Mouse (Mus musculus): ENCODE measurements around the gene Vegfa.
A peak's percentile ranks its signal among the peaks of the same experiment; 100 is the strongest.

Vegfa gene

DNA sequence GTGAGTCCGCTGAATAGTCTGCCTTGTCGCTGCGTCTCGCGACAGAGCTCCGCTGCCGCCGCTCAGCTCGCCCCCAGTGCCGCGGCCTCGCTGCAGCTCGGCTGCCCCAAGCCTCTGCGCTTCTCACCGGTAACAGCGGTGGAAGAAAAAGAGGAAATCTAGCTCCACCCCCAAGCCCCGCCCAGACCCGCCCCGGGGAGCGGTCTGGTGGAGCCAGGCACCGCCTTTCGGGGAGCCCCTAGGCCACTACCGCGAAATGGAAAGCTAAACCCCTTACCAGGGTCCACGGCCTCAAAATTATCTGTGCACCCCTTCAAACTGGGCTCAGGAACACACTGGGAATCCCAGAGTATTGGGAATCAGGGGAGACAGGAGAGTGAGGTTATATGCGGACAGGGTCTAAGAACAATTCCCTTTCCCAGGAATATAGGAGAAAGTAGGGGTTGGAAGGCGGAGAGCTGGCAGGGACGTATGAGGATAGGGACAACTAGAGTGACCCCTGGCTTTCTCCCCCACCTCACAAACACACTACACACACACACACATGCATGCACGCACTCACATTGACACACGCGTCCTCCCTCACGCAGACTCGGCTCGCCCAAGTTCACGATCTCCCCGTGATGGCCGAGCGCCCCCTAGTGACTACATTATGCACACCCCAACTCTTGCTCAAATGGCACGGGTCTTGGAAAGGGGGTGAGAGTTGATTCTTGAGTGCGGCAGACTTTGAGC lies at the start of gene Vegfa:
Gene Vegfa (minus strand): TSS at position 113 of the 735 bp plus-strand sequence.
- peak; percentile 97 for DNase-seq (ENCODE audit: low spot score)

DNA sequence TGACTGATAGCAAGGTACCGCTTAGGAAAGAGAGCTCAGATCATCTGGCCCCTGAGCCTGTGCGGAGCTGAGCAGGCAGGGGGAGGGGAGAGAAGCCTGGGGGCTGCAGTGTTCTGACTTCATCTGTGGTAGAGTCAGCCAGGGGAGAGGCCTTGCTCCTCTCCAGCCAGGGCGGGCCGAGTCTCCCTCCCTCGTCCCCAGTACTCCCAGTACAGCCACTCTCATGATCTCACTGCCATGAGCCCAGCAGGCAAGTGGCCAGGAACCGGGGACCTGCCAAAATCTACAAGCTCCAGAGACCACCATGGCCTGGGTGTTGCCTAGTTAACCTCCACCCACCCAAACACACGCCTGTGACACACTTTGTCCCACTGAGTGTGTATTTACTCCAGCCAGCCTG lies 49.5 kb upstream of the Vegfa start:
- no peak for DNase-seq (ENCODE audit: low spot score)

DNA sequence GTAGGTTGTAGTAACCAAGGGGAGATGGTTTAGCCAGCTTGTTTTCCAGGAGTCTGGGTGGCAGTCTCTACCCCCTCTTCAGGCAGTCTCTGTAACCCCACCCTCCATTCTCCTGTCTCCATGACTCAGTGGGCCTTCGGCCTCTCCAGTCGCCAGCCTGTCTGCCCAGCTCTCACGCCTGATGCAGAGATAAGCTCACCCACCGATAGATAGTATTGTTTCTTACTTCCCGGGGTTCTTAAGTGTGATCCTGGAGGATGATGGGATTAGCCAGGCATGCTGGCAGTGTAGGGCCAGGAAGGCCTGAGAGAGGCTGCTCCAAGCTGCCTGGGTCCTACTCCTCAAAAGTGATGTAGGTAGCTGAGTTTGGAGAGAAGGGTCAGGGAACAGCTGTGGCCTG lies 48.9 kb upstream of the Vegfa start:
- no peak for DNase-seq (ENCODE audit: low spot score)

DNA sequence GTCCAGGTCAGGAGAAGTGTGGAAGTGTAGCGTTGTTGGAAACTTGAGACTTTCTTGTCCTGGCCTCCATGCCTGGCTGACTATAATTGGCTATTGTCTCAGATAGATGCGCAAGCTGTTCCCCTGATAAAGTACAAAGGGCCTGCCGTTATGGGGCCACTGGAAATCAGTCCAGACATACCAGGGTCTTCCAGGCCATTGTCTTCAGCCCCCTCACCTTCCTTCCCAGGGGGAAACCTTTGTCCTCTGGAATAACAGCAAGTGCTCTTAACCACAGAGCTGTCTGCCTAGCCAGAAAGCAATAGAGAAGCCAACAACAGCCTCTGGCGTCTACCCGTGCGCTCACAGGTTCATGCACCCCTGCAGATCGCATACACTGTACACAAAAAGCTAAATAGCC lies 48.2 kb upstream of the Vegfa start:
- no peak for DNase-seq (ENCODE audit: low spot score)

DNA sequence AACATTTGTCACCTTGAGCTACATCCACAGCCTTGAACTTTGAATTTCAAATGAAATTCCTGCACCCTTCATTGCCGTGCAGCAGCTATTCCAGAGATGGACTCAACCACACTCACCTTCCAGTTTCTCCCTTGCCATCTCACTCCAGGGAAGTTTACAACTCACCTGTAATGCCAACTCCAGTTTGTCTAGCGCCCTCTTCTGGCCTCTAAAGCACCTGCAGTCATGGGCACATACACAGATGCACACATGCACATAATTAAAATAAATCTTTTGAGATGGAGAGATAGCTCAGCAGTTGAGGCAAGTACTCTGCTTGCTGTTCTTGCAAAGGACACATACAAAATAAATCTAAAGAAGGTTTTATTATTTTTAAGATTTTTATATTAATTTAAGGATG lies 46.9 kb upstream of the Vegfa start:
- no peak for DNase-seq (ENCODE audit: low spot score)

DNA sequence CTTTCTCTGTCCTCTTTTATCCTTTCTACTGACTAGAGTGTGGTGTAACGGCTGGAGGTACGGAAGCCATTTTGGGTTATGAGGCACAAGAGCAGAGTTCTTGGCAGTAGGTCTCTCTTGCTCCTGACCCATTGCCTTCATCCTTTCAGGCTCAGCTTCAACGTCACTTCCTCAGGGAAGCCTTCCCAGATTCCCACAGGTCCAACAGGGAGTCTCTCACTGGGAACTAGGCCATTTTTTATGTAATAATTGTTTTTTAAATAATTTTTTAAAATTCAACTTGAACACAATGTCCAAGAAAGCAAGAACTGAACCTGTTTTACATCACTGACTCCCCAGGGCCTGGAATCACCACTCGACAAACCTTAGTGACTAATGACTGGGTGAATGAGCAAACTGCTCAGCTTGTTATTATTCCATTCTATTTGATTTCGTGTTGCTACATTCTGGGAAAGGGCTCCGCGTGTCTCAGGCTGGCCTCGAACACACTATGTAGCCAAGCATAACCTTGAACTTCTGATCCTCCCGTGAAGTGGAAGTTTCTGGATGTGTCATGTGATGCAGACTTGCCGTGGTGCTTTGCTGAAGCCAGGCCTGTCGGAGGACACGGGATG lies 45.9 kb upstream of the Vegfa start:
- DNase-seq (ENCODE audit: low spot score) = no peak

DNA sequence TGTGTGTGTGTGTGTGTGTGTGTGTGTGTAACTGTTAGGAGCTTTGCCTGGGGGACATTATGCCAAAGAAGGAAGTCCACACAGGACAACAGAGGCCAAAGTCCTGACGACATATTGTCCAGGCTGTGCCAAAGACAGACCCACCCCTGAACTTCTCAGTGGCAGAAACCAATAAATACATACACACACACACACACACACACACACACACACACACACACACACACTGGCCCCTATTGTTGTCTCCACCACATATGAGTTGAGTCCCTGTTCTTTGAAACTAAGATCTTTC lies 44.0 kb upstream of the Vegfa start:
- no peak for DNase-seq (ENCODE audit: low spot score)

DNA sequence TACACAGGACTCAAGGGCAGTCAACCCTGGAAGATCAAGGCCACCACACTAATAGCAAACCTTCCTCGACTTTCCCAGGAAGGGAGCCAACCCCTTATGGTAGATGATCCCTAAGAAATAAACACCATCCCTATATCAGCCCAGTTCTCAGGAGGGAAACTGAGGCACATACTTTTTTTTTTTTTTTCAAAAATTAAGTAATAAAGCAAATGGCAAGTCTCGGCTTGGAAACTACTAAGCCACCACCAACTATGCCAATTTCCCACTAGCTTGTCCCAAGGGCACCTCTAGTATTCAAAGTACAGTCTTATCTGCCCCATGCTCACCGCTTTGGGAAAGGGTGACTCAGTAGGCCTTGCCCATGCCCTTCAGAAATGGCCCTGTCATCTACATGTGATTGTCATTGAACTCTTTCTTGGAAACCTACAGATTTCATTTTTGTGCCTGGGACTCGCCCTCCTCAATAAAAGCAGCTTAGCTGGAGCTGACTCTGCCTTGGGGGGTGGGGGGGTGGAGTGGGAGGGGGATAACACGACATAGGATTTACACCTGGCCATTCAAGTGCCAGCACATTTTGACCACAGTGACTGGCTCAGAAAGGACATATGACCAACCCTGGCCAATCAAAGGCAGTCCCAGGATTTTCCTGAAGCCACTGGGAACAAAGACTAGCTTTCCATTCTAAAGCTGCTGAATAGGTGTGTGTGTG lies 43.5 kb upstream of the Vegfa start:
- DNase-seq (ENCODE audit: low spot score) = no peak

DNA sequence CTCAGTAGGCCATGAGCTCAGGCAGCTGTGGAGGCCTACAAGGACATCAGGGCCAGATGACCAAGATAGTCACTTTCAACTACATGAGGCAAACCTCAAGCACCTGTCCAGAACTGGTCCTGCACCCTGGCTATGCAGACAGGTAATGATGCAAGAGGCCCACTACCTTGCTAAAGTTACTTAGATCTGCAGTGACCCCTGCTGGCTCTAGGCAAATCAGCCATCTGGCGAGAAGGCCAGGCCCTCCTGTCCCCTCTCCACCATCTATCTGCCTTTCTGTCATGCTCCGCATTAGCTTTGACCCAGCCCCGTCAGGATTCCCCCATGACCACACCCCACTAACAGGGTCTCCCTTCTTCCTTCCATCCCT lies 42.9 kb upstream of the Vegfa start:
- peak; percentile 54 for DNase-seq (ENCODE audit: low spot score)

DNA sequence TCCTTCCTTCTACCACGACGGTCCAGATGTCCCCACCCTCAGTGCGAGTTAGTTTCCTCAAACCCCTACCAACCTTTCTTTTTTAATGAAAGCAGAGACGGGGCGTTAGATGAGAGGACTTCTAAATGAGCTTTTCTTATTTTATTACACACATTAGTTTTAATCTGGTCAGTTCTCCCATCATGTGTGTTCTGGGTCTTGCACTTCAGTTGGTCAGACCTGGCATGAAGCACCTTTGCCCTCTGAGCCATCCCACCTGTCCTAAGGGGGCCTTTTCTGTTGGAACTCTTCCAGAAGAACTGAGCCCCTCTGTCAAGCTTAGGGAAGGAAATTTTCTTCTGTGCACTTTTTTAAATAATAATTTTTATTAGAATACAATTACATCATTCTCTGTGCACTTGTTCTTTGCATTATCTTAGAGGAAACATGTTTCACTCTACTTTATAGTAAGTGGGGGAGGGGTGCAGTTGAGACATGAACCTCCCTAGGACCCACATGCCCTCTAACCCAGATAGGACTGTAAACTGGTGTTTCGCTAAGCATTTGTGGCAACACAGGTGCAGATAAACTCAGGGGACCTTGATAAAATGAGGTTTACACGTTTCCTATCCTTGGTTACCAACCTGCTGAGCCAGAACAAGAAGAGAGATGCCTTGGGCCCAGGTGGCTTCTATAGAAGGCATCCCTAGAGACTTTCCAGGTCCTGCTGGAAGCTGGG lies 42.4 kb upstream of the Vegfa start:
- DNase-seq (ENCODE audit: low spot score) = no peak

DNA sequence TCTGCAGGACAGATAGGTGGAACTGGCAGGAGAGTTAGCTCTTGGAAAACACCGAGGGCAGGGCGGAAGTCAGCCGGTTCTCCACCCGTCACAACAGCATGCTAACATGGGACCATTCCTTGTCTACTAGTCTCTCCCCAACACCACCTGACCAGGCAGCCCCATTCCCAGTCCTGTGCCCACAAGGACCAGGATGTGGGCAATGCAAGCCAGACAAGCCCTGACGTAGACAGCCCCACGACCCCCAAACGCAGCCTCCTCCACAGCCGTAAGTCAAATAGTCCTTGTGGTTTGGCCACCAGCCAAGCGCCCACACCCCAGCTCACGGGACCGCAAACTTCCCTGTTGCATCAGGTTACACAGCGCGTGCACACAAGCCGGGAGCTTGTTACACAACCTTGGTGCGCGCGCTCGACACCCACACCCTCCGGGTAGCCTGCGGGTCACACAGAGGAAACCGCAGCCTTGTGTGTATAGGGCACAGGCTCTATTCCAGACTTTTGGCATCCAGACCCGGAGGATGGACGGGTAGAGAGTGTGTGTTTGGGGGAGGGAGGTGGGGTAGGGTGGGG lies 41.6 kb upstream of the Vegfa start:
- no peak for DNase-seq (ENCODE audit: low spot score)

DNA sequence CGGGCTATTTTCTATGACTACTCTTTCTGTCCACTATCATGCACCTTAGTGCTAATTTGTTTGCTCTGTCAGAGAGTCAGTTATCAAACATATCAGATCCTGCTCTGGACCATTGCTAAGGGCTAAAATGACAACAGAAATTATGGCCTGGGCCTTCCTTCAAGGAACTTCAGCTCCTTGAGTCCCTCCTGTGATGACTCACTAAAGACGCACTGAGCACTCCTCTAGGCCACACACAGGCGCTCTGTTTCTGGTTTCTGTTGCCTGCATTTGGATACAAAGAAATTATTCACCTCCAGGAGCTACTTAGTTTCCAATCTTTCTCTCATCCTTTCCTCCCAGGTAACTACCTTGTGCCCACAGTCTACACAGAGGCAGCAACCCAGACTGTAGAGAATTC lies 39.4 kb upstream of the Vegfa start:
- no peak for DNase-seq (ENCODE audit: low spot score)

DNA sequence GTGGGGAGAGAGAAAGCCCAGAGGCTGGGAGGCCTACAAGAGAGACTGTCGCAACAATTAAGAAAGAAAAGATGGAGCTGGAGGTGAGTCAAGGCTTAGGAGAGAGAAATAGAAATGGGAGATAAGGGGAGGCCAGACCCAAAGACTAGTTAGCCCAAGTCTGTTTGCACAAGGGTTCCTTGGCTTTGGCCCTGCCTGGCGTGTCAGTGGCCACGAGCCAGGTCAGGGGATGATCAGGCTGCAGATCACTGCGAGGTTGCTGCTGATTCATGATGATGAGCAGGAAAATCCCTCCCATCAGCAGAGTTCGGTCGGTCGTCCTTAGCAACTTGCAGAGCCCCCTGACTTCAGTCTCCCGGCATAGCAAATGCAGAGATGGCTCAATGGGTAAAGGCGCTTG lies 37.9 kb upstream of the Vegfa start:
- no peak for DNase-seq (ENCODE audit: low spot score)

DNA sequence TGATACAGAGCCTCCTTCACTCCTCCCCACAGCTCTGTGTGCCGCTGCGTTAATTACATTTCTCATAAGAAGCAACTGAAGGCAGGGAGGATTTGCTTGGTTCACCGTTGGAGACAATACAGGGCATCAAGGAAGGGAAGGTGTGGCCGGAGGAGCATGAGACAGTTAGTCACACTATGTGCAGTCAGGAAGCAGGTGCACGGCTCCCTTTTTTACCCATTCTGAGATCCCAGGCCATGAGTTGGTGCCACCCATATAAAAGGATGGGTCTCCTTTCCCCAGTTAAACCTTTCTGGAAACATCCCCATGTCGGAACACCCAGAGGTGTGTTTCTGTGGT lies 31.8 kb upstream of the Vegfa start:
- DNase-seq (ENCODE audit: low spot score) = no peak

DNA sequence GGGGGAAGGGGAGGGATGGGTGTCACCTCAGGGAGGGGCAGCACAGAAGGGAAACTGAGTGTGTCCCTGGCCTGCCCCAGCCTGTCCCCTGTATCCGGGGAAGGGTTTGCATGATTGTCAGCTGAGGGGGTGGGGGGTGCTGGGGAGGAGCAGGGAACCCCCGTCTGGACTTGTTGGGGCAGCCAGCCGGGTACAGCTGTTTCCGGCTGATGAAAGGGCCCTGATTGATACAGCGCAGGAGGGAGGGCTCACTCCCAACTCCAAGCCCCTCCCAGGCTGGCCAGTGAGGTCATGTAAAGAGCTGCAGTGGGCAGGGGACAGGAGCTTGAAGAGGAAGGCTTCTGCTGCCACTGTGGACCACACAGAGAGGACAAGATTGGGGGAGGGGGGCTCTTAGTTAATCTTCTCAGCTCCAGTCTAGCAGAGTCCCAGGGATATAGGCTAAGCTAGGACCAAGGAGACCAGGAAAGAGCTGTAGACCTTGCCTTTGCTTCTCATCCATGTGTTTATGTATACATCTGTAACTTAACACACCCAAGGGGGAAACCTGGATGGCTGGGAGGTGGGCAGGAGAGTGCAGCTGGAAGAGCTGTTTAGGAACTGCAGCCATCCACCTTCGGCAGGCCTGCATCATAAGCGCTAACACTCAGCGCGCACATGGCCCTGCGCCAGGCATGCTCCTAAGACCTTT lies 31.3 kb upstream of the Vegfa start:
- DNase-seq (ENCODE audit: low spot score) = peak; percentile 74

DNA sequence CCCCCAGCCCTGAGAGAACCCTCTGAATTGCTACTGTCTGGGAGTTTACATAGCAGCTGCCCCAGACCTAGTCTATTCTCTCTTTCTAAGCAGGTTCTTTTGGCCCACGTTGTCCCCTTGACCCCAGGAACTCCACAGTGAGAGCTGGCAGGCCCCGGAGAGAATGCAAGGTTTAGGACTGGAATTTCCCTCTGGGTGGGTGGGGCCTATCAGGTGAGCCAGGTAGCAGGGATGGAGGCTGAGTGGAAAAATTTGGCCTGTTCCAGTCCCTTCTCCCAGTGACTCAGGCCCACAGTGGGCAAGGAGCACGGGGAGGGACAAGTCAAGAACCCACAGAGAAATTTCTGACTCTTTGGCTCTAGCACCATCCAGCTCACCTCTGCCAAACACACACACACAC lies 28.1 kb upstream of the Vegfa start:
- no peak for DNase-seq (ENCODE audit: low spot score)

DNA sequence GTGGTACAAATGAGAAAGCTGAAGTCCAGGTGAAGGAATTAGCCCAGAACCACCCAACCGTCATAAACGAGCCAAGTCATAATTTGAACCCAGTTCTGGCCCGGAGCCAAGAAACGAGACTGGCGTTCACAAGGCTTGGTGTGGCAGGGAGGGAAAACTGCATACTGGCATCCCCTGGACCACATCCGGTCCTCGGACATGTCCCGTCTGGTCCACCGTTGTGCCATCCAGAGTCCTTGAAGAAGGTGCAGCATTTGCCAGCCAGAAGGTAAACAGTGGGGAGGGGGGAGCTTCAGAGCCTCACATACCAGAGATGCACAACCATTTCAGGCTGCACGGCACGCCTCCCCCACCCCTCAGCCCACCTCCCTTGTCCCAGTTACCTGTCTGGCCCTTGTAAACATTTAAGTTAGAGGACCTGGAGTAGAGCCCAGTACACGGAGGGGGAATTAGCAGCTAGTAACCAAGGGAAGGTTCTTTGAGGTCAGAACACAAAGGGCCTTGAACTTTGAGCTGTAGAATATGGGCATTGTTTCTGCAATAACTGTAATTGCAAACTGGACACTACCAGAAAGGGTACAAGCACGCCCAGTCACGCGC lies 27.2 kb upstream of the Vegfa start:
- DNase-seq (ENCODE audit: low spot score) = no peak

DNA sequence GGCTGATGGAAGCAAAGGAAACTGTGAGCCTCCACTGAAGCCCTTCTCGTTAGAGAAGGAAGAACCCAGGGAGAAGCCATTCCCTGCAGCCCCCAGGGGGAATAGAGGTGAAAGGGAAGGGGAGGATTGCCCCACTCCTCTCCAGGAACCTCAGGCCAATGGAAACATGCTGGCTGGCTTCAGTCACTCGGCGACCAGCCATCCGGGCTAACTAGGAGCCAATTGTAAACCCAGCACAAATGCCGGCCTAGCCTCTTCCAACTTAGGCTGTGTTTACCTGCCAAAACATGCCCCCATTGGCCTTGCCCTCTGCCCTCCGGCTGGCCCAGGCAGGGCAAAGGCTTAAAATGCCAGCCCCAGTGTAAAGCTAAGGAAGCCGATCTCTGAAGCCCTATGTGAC lies 24.1 kb upstream of the Vegfa start:
- no peak for DNase-seq (ENCODE audit: low spot score)

DNA sequence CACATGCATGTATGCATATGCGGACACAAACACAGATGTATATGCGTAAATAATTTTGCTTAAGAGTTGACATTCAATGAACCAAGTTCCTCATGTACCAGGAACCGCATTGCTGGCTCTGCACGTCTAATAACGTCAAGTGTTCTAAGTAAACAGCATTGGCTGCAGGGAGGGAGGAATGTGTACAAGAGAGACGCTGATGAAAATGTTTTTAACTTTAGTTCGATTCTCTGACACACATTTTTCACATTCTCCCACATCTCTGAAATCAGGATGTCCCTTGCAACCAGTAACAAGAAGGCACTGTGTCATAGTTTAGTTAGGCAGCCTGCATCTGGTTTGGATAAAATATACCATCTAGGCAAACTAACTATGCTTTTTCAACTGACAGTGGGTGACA lies 23.6 kb upstream of the Vegfa start:
- DNase-seq (ENCODE audit: low spot score) = no peak

DNA sequence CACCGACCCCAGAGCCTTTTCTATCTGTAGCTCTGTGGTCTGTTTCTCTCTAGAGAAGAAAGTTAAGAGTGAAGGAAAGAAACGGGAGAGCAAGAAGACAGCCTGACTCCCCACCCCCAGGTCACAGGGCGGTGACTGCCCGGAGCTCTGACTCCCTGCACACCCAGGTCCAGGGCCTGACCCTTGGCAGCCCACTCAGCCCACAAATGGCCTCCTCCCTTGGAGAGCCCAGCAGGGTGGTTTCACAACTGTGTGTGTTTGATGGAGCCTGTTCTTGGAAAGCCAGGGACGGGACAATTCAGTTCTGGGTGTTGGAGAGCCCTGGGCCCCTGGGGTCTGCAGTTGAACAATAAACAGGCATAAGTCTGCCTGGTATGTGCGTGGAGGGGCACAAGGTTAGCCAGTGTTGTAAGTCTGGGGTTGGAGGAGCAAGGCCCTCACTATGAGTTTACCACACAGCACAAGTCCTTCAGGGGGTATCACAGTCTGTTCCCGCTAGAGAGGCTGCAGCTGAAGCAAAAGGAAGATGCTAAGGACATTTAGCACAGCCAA lies 21.2 kb upstream of the Vegfa start:
- DNase-seq (ENCODE audit: low spot score) = no peak

DNA sequence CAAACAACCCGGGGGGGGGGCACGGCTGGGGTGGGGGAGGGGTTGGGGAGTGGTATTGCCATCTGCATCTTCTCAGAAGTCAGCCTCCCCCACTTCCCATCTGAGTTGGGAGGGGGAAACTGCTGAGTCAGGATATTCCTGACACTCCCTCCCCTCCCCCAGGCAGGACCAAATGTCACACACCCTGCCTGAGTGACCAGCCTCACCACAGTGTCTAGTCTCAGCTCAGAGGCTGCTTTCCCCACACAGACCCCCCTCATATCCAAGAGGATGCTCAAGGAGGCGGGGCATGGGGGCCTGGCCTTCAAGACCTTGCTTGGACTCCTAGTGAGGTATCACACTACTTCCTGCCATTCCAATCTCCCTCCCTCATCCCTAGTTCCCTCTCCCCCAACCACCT lies 20.0 kb upstream of the Vegfa start:
- no peak for DNase-seq (ENCODE audit: low spot score)

DNA sequence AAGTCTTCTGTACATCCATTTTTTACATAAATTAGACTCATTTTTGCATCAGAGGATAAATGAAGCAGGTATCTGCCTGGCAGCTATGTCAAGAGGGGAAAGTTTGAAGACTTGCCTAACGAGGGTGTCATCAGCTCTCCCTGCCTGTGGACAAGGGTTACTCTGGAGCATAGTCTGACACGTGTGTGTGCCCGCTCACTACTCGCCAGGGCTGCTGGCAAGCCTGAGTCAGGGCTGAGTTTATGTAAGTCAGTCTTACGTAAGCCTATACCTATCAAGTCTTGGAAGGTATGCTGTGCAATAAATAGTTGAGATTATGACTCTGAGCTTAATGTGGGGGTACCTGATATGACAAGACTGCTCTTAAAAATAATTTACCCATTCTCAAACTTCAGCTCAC lies 19.2 kb upstream of the Vegfa start:
- DNase-seq (ENCODE audit: low spot score) = no peak
